Mouse (Mus musculus) kidney, postnatal 25 days (tissue): ENCODE results near the gene Bicra.

ENCODE experiments used
- DNase-seq, 2 experiments: peaks; one replicate each; pipeline ENCODE4 v3.0.0; 2021; ENCODE audit warnings: mixed read lengths in 2 of 2

Gene Bicra

GRCm38 (mm10) chr7:16046481-16047337, 1.0 kb downstream of the Bicra start:
- DNase-seq = peak; percentile 75 to 91

- DNase-seq = peak; percentile 63 to 81
Measured at GRCm38 (mm10) chr7:16046101-16046480, 1.6 kb downstream of the Bicra start.

GRCm38 (mm10) chr7:16045538-16045937, 2.2 kb downstream of the Bicra start:
- no peak for DNase-seq

GRCm38 (mm10) chr7:16044531-16044930, 3.2 kb downstream of the Bicra start:
- no peak for DNase-seq

- no peak for DNase-seq
Measured at GRCm38 (mm10) chr7:16043861-16044435, 3.8 kb downstream of the Bicra start.

GRCm38 (mm10) chr7:16042850-16043775, 4.6 kb downstream of the Bicra start:
- DNase-seq = peak in 1 of 2 experiments; percentile 58

GRCm38 (mm10) chr7:16041208-16041607, 6.5 kb downstream of the Bicra start:
- DNase-seq = peak; percentile 41 to 67

- DNase-seq = no peak
Measured at GRCm38 (mm10) chr7:16039363-16039762, 8.4 kb downstream of the Bicra start.

- DNase-seq = no peak
Measured at GRCm38 (mm10) chr7:16036972-16037371, 10.7 kb downstream of the Bicra start.

- DNase-seq = peak; percentile 27 to 72
Measured at GRCm38 (mm10) chr7:16033580-16034461, 13.9 kb downstream of the Bicra start.

- DNase-seq = no peak
Measured at GRCm38 (mm10) chr7:16033059-16033458, 14.7 kb downstream of the Bicra start.

GRCm38 (mm10) chr7:16031072-16031471, 16.6 kb downstream of the Bicra start:
- DNase-seq = no peak

- DNase-seq = peak; percentile 52 to 84
Measured at GRCm38 (mm10) chr7:16028102-16028927, 19.4 kb downstream of the Bicra start.

- DNase-seq = no peak
Measured at GRCm38 (mm10) chr7:16024603-16025222, 23.0 kb downstream of the Bicra start.

GRCm38 (mm10) chr7:16019256-16020094, 28.2 kb downstream of the Bicra start:
- no peak for DNase-seq

- DNase-seq = peak; percentile 34 to 76
Measured at GRCm38 (mm10) chr7:16018016-16018810, 29.5 kb downstream of the Bicra start.

GRCm38 (mm10) chr7:16015384-16015783, 32.3 kb downstream of the Bicra start:
- DNase-seq = no peak

GRCm38 (mm10) chr7:16014521-16015175, 33.1 kb downstream of the Bicra start:
- peak; percentile 75 to 83 for DNase-seq
